Mouse (Mus musculus): Measurements from ENCODE around the gene Tmem198. TPM values are rescaled to one million over a fixed set of nuclear protein-coding genes. Genes with fewer than 3 reads are reported as not detected.

Gene Tmem198
- polyA plus RNA-seq, 1 experiment from 2014 or later: 1.7 TPM

GRCm38 (mm10) chr1:75502945-75503650, 23.8 kb downstream of the Tmem198 start:
- POLR2A ChIA-PET: no interaction called here
- ATAC-seq (no peak), DNase-seq (ENCODE audit: low read depth, low spot score) (no peak)
- no peak for TF ChIP-seq CTCF (IDR thresholded peaks at IDR 0.05)
- in situ Hi-C loops (cut with MboI; ENCODE audit: low pct_unique_long_range_greater_than_20kb): no loop called here
- peaks cover 17% of the 10 kb centered on the region for H3K27me3 ChIP-seq
- CTCF ChIA-PET: interaction anchor here (2.6 kb wide), 1 partner anchor 26 kb away, joined by 6 read pairs; no protein-coding TSS in a partner anchor

- no peak for TF ChIP-seq CTCF (IDR thresholded peaks at IDR 0.05)
- DNase-seq (ENCODE audit: low read depth, low spot score): no peak
- in situ Hi-C loops (cut with MboI; ENCODE audit: low pct_unique_long_range_greater_than_20kb): no loop called here
- POLR2A ChIA-PET: no interaction called here
- no peak for ATAC-seq
- peaks cover 17% of the 10 kb centered on the region for H3K27me3 ChIP-seq
- CTCF ChIA-PET: interaction anchor here (2.6 kb wide), 1 partner anchor 27 kb away, joined by 6 read pairs; no protein-coding TSS in a partner anchor
Measured at GRCm38 (mm10) chr1:75503651-75503980, 24.3 kb downstream of the Tmem198 start.

- no peak for ATAC-seq
- in situ Hi-C loops (cut with MboI; ENCODE audit: low pct_unique_long_range_greater_than_20kb): no loop called here
- POLR2A ChIA-PET: no interaction called here
Measured at GRCm38 (mm10) chr1:75504256-75505045, 25.1 kb downstream of the Tmem198 start.

GRCm38 (mm10) chr1:75505159-75505955, 26.0 kb downstream of the Tmem198 start:
- in situ Hi-C loops (cut with MboI; ENCODE audit: low pct_unique_long_range_greater_than_20kb): no loop called here
- CTCF ChIA-PET: interaction anchor here (1.1 to 2.6 kb wide), 2 partner anchors 28 to 54 kb away, joined by 4 to 6 read pairs; no protein-coding TSS in a partner anchor
- no peak for TF ChIP-seq CTCF (IDR thresholded peaks at IDR 0.05)
- peaks cover 17% of the 10 kb centered on the region for H3K27me3 ChIP-seq
- DNase-seq (ENCODE audit: low read depth, low spot score) (no peak), ATAC-seq (peak; percentile 42)
- POLR2A ChIA-PET: interaction anchor here (1.0 to 1.5 kb wide), 3 partner anchors 16 to 40 kb away, joined by 3 to 7 read pairs (median 4); partner anchors contain the start of genes Slc4a3 and Stk11ip

More at GRCm38 (mm10) chr1:75504256-75505045, 25.1 kb downstream of the Tmem198 start:
- peaks cover 17% of the 10 kb centered on the region for H3K27me3 ChIP-seq
- DNase-seq (ENCODE audit: low read depth, low spot score): no peak
- CTCF ChIA-PET: interaction anchor here (2.6 kb wide), 1 partner anchor 28 kb away, joined by 6 read pairs; no protein-coding TSS in a partner anchor
- no peak for TF ChIP-seq CTCF (IDR thresholded peaks at IDR 0.05)

GRCm38 (mm10) chr1:75505956-75506831, 26.9 kb downstream of the Tmem198 start, which contains the start of gene Obsl1:
Obsl1 (minus strand) TSS chr1:75506452.
- ChIA-PET CTCF (interaction anchor here (1.1 kb wide), 1 partner anchor 53 kb away, joined by 4 read pairs; no protein-coding TSS in a partner anchor), POLR2A (interaction anchor here (1.0 to 1.5 kb wide), 3 partner anchors 15 to 40 kb away, joined by 3 to 7 read pairs (median 4); partner anchors contain the start of genes Slc4a3 and Stk11ip)
- H3K27me3 ChIP-seq: peaks cover 14% of the 10 kb centered on the region
- no peak for TF ChIP-seq CTCF (IDR thresholded peaks at IDR 0.05)
- ATAC-seq (peak; percentile 31), DNase-seq (ENCODE audit: low read depth, low spot score) (no peak)
- in situ Hi-C loops (cut with MboI; ENCODE audit: low pct_unique_long_range_greater_than_20kb): no loop called here

GRCm38 (mm10) chr1:75507006-75507405, 27.7 kb downstream of the Tmem198 start, which contains the start of gene Inha:
Inha (plus strand) TSS chr1:75507077.
- CTCF ChIA-PET: no interaction called here
- peaks cover 14% of the 10 kb centered on the region for H3K27me3 ChIP-seq
- TF ChIP-seq CTCF (IDR thresholded peaks at IDR 0.05): no peak
- ATAC-seq: no peak
- no peak for DNase-seq (ENCODE audit: low read depth, low spot score)
- in situ Hi-C loops (cut with MboI; ENCODE audit: low pct_unique_long_range_greater_than_20kb): no loop called here
- POLR2A ChIA-PET: interaction anchor here (1.5 kb wide), 1 partner anchor 14 kb away, joined by 7 read pairs; the partner anchor contains the start of gene Stk11ip

GRCm38 (mm10) chr1:75509586-75509985, 30.3 kb downstream of the Tmem198 start:
- H3K27me3 ChIP-seq: peaks cover 17% of the 10 kb centered on the region
- ChIA-PET POLR2A (no interaction called here), CTCF (no interaction called here)
- in situ Hi-C loops (cut with MboI; ENCODE audit: low pct_unique_long_range_greater_than_20kb): no loop called here
- TF ChIP-seq CTCF (IDR thresholded peaks at IDR 0.05): no peak
- DNase-seq (ENCODE audit: low read depth, low spot score) (no peak), ATAC-seq (no peak)

- TF ChIP-seq CTCF (IDR thresholded peaks at IDR 0.05): no peak
- CTCF ChIA-PET: no interaction called here
- peaks cover 14% of the 10 kb centered on the region for H3K27me3 ChIP-seq
- ATAC-seq (no peak), DNase-seq (ENCODE audit: low read depth, low spot score) (no peak)
- in situ Hi-C loops (cut with MboI; ENCODE audit: low pct_unique_long_range_greater_than_20kb): no loop called here
- POLR2A ChIA-PET: no interaction called here
Measured at GRCm38 (mm10) chr1:75510154-75510553, 30.8 kb downstream of the Tmem198 start.

GRCm38 (mm10) chr1:75511437-75512210, 32.3 kb downstream of the Tmem198 start:
- TF ChIP-seq CTCF (IDR thresholded peaks at IDR 0.05): no peak
- CTCF ChIA-PET: no interaction called here
- DNase-seq (ENCODE audit: low read depth, low spot score) (no peak), ATAC-seq (no peak)
- in situ Hi-C loops (cut with MboI; ENCODE audit: low pct_unique_long_range_greater_than_20kb): no loop called here
- peaks cover 9% of the 10 kb centered on the region for H3K27me3 ChIP-seq
- POLR2A ChIA-PET: interaction anchor here (1.0 kb wide), 1 partner anchor 48 kb away, joined by 3 read pairs; no protein-coding TSS in a partner anchor

All from Patski (cell line).